In genomic region chr3:121483266-121484161, GRCm38 (mm10) we compare ENCODE assay signal across 13 mouse cellular contexts. TPM values are rescaled to one million over a fixed set of nuclear protein-coding genes. Genes with fewer than 3 reads are reported as not detected.
A peak's percentile ranks its signal among the peaks of the same experiment; 100 is the strongest.
DNase-seq lines count a peak whose midpoint lies in the region; ATAC-seq and TF ChIP-seq lines count a peak whose summit lies in the region.
"Had no signal": no experiment of that assay in that cellular context is flagged by ENCODE, and none has a peak within 500 bp of the region (broad histone marks: within the 10 kb centered on the region; RNA-seq: fewer than 3 reads in every experiment).

No protein-coding gene starts in this region.

- no peaks in the 10 kb centered on the region for H3K79me2 ChIP-seq in heart, adult 2 months (replicated peaks; ENCODE audit: control insufficient read depth, insufficient read depth, low read length)

- H3K4me2 ChIP-seq in hindbrain, embryonic 15.5 days = peak overlapping the region; percentile 39
- peak overlapping the region; percentile 35; the same call in 1 of the 2 replicates for H3K4me2 ChIP-seq in neural tube, embryonic 14.5 days (ENCODE audit: low read depth, low read length)

- no peak for TF ChIP-seq POLR2A in heart, adult 2 months (IDR thresholded peaks at IDR 0.05; ENCODE audit: insufficient read depth, low read depth, low read length)

- intact Hi-C loops in heart, adult 2 months (cut with DNase I) = no loop called here

- H3K4me3 ChIP-seq in hindbrain, embryonic 15.5 days = 0 out of 2 replicates have a peak overlapping the region, but pooled peaks have one; percentile 4
- H3K4me3 ChIP-seq in neural tube, embryonic 14.5 days (ENCODE audit: low read depth, low read length) = no peak overlapping the region
- no peak overlapping the region for H3K4me3 ChIP-seq in heart, adult 2 months

- no peaks in the 10 kb centered on the region for H3K36me3 ChIP-seq in hindbrain, embryonic 15.5 days
- no peaks in the 10 kb centered on the region for H3K36me3 ChIP-seq in neural tube, embryonic 14.5 days (ENCODE audit: control insufficient read depth, insufficient read depth, low read length)
- H3K36me3 ChIP-seq in heart, adult 2 months (ENCODE audit: control insufficient read depth, insufficient read depth, low read length) = no peaks in the 10 kb centered on the region

- H3K27ac ChIP-seq in hindbrain, embryonic 15.5 days (replicated peaks) = peak overlapping the region; percentile 56
- peak overlapping the region; percentile 4 for H3K27ac ChIP-seq in neural tube, embryonic 14.5 days (ENCODE audit: low read depth, low read length)
- no peak overlapping the region for H3K27ac ChIP-seq in heart, adult 2 months

- no peak for TF ChIP-seq CTCF in heart, adult 2 months (IDR thresholded peaks at IDR 0.05)

- peak; percentile 52; the same call in 1 of the 2 replicates for ATAC-seq in hindbrain, embryonic 15.5 days (ENCODE audit: low FRiP score, low read depth)
- ATAC-seq in neural tube, embryonic 14.5 days (ENCODE audit: low read depth) = peak; percentile 57; the same call in 1 of the 2 replicates

- peak; percentile 24 to 30 for DNase-seq in frontal cortex, postnatal 36 days (ENCODE audit: low spot score in 2 of 2)
- no peak for DNase-seq in frontal cortex, postnatal 14 days (ENCODE audit: low spot score in 2 of 2)
- peak; percentile 49 to 59 for DNase-seq in right cerebral cortex, adult 2 months (ENCODE audit: low spot score in 2 of 2)
- DNase-seq in right cerebral cortex, postnatal 36 days (ENCODE audit: low spot score in 2 of 2) = no peak
- DNase-seq in spleen, postnatal 4 days (ENCODE audit: low spot score in 2 of 2) = no peak
- no peak for DNase-seq in heart, adult 2 months
- DNase-seq: cerebellum, postnatal 25 days; kidney, adult 11 months; left cerebral cortex, postnatal 4 days; lung, postnatal 10 days; thymus, adult 2 months had no signal

- peaks cover 25% of the 10 kb centered on the region for H3K4me1 ChIP-seq in hindbrain, embryonic 15.5 days (replicated peaks)
- H3K4me1 ChIP-seq in neural tube, embryonic 14.5 days (ENCODE audit: control insufficient read depth, insufficient read depth, low read length) = peaks cover 12% of the 10 kb centered on the region
- H3K4me1 ChIP-seq in heart, adult 2 months (ENCODE audit: control insufficient read depth, insufficient read depth, low read length) = no peaks in the 10 kb centered on the region

- 28% methylated on average over 25 of the region's 25 CpGs for WGBS in hindbrain, embryonic 15.5 days
- 14% methylated on average over 25 of the region's 25 CpGs for WGBS in neural tube, embryonic 14.5 days
- 62% methylated on average over 25 of the region's 25 CpGs for WGBS in heart, adult 2 months

- no peaks in the 10 kb centered on the region for H3K9me3 ChIP-seq in hindbrain, embryonic 15.5 days
- H3K9me3 ChIP-seq in neural tube, embryonic 14.5 days (ENCODE audit: control insufficient read depth, low read length) = no peaks in the 10 kb centered on the region

- TF ChIP-seq EP300 in heart, adult 2 months (IDR thresholded peaks at IDR 0.05; ENCODE audit: insufficient read depth, low read depth, low read length) = no peak

- no peaks in the 10 kb centered on the region for H3K27me3 ChIP-seq in hindbrain, embryonic 15.5 days
- no peaks in the 10 kb centered on the region for H3K27me3 ChIP-seq in neural tube, embryonic 14.5 days (ENCODE audit: control insufficient read depth, insufficient read depth, low read length)
- no peaks in the 10 kb centered on the region for H3K27me3 ChIP-seq in heart, adult 2 months (ENCODE audit: control insufficient read depth, insufficient read depth, low read length)

- peak overlapping the region; percentile 20; the same call in 1 of the 2 replicates for H3K9ac ChIP-seq in hindbrain, embryonic 15.5 days
- peak overlapping the region; percentile 33; the same call in 1 of the 2 replicates for H3K9ac ChIP-seq in neural tube, embryonic 14.5 days (replicated peaks; ENCODE audit: low read depth, low read length)
- no peak overlapping the region for H3K9ac ChIP-seq in heart, adult 2 months (ENCODE audit: low read depth, low read length)

RNA-seq across cellular contexts. Expression of gene Slc44a3, which starts 48.7 kb away (rescaled TPM):
- polyA plus RNA-seq in hindbrain, embryonic 15.5 days (2015; fragmentation: Nextera tagmentation; extraction: Ambion mirVana) = 1.0 and 1.2 TPM in 2 replicates
- 0.85 and 1.5 TPM in 2 replicates for polyA plus RNA-seq in neural tube, embryonic 14.5 days (2014; fragmentation: Nextera tagmentation; extraction: Ambion mirVana)
- not detected for total RNA-seq in heart, adult 2 months (2021)
- 0.38 and 1.1 TPM in 2 replicates for polyA plus RNA-seq in heart, adult 2 months (2012; rRNA removed)

RNA-seq across cellular contexts. Expression of gene Cnn3, which starts 57.2 kb away (rescaled TPM):
- 423 and 447 TPM in 2 replicates for polyA plus RNA-seq in hindbrain, embryonic 15.5 days (2015; fragmentation: Nextera tagmentation; extraction: Ambion mirVana)
- 409 and 500 TPM in 2 replicates for polyA plus RNA-seq in neural tube, embryonic 14.5 days (2014; fragmentation: Nextera tagmentation; extraction: Ambion mirVana)
- 10 to 100 TPM; 37.8 to 40.2 TPM for total RNA-seq in heart, adult 2 months (2021)
- polyA plus RNA-seq in heart, adult 2 months (2012; rRNA removed) = 45.4 and 75.7 TPM in 2 replicates

Comparison
In these comparisons a context has a peak if more than half of its experiments do, and no peak if none do; other contexts are left out.
1. DNase-seq: peak in frontal cortex, postnatal 36 days (2 of 2) and right cerebral cortex, adult 2 months (2 of 2); none in frontal cortex, postnatal 14 days (0 of 2), right cerebral cortex, postnatal 36 days (0 of 2), spleen, postnatal 4 days (0 of 2) and heart, adult 2 months (0 of 2).